Mouse (Mus musculus) heart, postnatal 0 days (tissue): ENCODE measurements at regions not wholly inside any gene's neighbourhood (a gene's known extent, or its start where the extent isn't known, plus 50 kb on each side); places are given as distances from the start of the nearest gene placed in this dataset.

ENCODE experiments used
- CTCF ChIP-seq: IDR thresholded peaks from 2 replicates; pipeline ENCODE4 v1.5.1; 2016; ENCODE audit warnings: antibody characterized with exemption, control low read depth, low read depth
- EP300 ChIP-seq: IDR thresholded peaks from 2 replicates; pipeline ENCODE4 v1.6.1; 2016; ENCODE audit warnings: antibody characterized with exemption, low read depth

GRCm38 (mm10) chr9:90980023-90980802, 382.0 kb upstream of the Zic4 start:
- TF ChIP-seq CTCF: no peak
- TF ChIP-seq EP300: no peak
